Mouse (Mus musculus): ENCODE measurements around the gene Gm49661. TPM values are rescaled to one million over a fixed set of nuclear protein-coding genes. Genes with fewer than 3 reads are reported as not detected.
A peak's percentile ranks its signal among the peaks of the same experiment; 100 is the strongest.

Gm49661 gene
- polyA plus RNA-seq, 1 experiment from 2014 or later: not detected

GRCm38 (mm10) chr8:84963952-84964351, 5.3 kb downstream of the Gm49661 start:
- H3K4me2 ChIP-seq (ENCODE audit: low read depth): no peak overlapping the region
- H3K4me1 ChIP-seq (ENCODE audit: control insufficient read depth, insufficient read depth, low read length): peaks cover 8% of the 10 kb centered on the region
- no peaks in the 10 kb centered on the region for H3K36me3 ChIP-seq (ENCODE audit: control insufficient read depth, insufficient read depth, low read length)
- WGBS: 92% methylated on average over 4 of the region's 4 CpGs
- no peak for DNase-seq (ENCODE audit: low spot score)
- H3K4me3 ChIP-seq (ENCODE audit: low read depth, low read length): no peak overlapping the region
- no peak overlapping the region for H3K9ac ChIP-seq (ENCODE audit: low read length)
- ATAC-seq (ENCODE audit: insufficient read depth, low FRiP score, low TSS enrichment): no peak
- no peaks in the 10 kb centered on the region for H3K27me3 ChIP-seq (ENCODE audit: control insufficient read depth, insufficient read depth, low read length)
- no peak overlapping the region for H3K27ac ChIP-seq (ENCODE audit: low read depth, low read length)
- no peaks in the 10 kb centered on the region for H3K9me3 ChIP-seq (ENCODE audit: control insufficient read depth, low read length)

GRCm38 (mm10) chr8:84959811-84960210, 9.4 kb downstream of the Gm49661 start:
- ATAC-seq (ENCODE audit: insufficient read depth, low FRiP score, low TSS enrichment): no peak
- Histone ChIP-seq H3K36me3 (ENCODE audit: control insufficient read depth, insufficient read depth, low read length) (no peaks in the 10 kb centered on the region), H3K9me3 (ENCODE audit: control insufficient read depth, low read length) (no peaks in the 10 kb centered on the region), H3K9ac (ENCODE audit: low read length) (no peak overlapping the region), H3K4me1 (ENCODE audit: control insufficient read depth, insufficient read depth, low read length) (peaks cover under 1% of the 10 kb centered on the region), H3K27ac (ENCODE audit: low read depth, low read length) (no peak overlapping the region), H3K4me3 (ENCODE audit: low read depth, low read length) (no peak overlapping the region), H3K4me2 (ENCODE audit: low read depth) (no peak overlapping the region), H3K27me3 (ENCODE audit: control insufficient read depth, insufficient read depth, low read length) (no peaks in the 10 kb centered on the region)
- 97% methylated on average over 7 of the region's 7 CpGs for WGBS
- no peak for DNase-seq (ENCODE audit: low spot score)

GRCm38 (mm10) chr8:84956768-84957167, 12.5 kb downstream of the Gm49661 start:
- H3K9ac ChIP-seq (ENCODE audit: low read length): no peak overlapping the region
- H3K9me3 ChIP-seq (ENCODE audit: control insufficient read depth, low read length): no peaks in the 10 kb centered on the region
- WGBS: 53% methylated on average over 2 of the region's 2 CpGs
- no peaks in the 10 kb centered on the region for H3K36me3 ChIP-seq (ENCODE audit: control insufficient read depth, insufficient read depth, low read length)
- no peaks in the 10 kb centered on the region for H3K4me1 ChIP-seq (ENCODE audit: control insufficient read depth, insufficient read depth, low read length)
- DNase-seq (ENCODE audit: low spot score): peak; percentile 74
- H3K27ac ChIP-seq (ENCODE audit: low read depth, low read length): no peak overlapping the region
- ATAC-seq (ENCODE audit: insufficient read depth, low FRiP score, low TSS enrichment): no peak
- H3K27me3 ChIP-seq (ENCODE audit: control insufficient read depth, insufficient read depth, low read length): 0 out of 2 replicates have a peak, but pooled peaks cover 4% of the 10 kb centered on the region
- H3K4me2 ChIP-seq (ENCODE audit: low read depth): no peak overlapping the region
- no peak overlapping the region for H3K4me3 ChIP-seq (ENCODE audit: low read depth, low read length)

- Histone ChIP-seq H3K4me1 (ENCODE audit: control insufficient read depth, insufficient read depth, low read length) (no peaks in the 10 kb centered on the region), H3K9ac (ENCODE audit: low read length) (no peak overlapping the region), H3K36me3 (ENCODE audit: control insufficient read depth, insufficient read depth, low read length) (no peaks in the 10 kb centered on the region), H3K9me3 (ENCODE audit: control insufficient read depth, low read length) (no peaks in the 10 kb centered on the region), H3K4me2 (ENCODE audit: low read depth) (no peak overlapping the region), H3K27ac (ENCODE audit: low read depth, low read length) (no peak overlapping the region), H3K27me3 (ENCODE audit: control insufficient read depth, insufficient read depth, low read length) (peaks cover 25% of the 10 kb centered on the region), H3K4me3 (ENCODE audit: low read depth, low read length) (no peak overlapping the region)
- DNase-seq (ENCODE audit: low spot score): no peak
- WGBS: 8% methylated on average over 18 of the region's 18 CpGs
- ATAC-seq (ENCODE audit: insufficient read depth, low FRiP score, low TSS enrichment): no peak
Measured at GRCm38 (mm10) chr8:84952612-84953255, 16.5 kb downstream of the Gm49661 start.

- Histone ChIP-seq H3K9ac (ENCODE audit: low read length) (no peak overlapping the region), H3K4me1 (ENCODE audit: control insufficient read depth, insufficient read depth, low read length) (peaks cover 6% of the 10 kb centered on the region; the same call in 1 of the 2 replicates), H3K27me3 (ENCODE audit: control insufficient read depth, insufficient read depth, low read length) (peaks cover 51% of the 10 kb centered on the region), H3K9me3 (ENCODE audit: control insufficient read depth, low read length) (no peaks in the 10 kb centered on the region), H3K27ac (ENCODE audit: low read depth, low read length) (no peak overlapping the region), H3K36me3 (ENCODE audit: control insufficient read depth, insufficient read depth, low read length) (no peaks in the 10 kb centered on the region), H3K4me2 (ENCODE audit: low read depth) (no peak overlapping the region), H3K4me3 (ENCODE audit: low read depth, low read length) (no peak overlapping the region)
- WGBS: 20% methylated on average over 12 of the region's 12 CpGs
- ATAC-seq (ENCODE audit: insufficient read depth, low FRiP score, low TSS enrichment): no peak
- no peak for DNase-seq (ENCODE audit: low spot score)
Measured at GRCm38 (mm10) chr8:84949753-84950152, 19.5 kb downstream of the Gm49661 start.

- no peak overlapping the region for H3K4me2 ChIP-seq (ENCODE audit: low read depth)
- ATAC-seq (ENCODE audit: insufficient read depth, low FRiP score, low TSS enrichment): no peak; the same call in 1 of the 2 replicates
- H3K9ac ChIP-seq (ENCODE audit: low read length): no peak overlapping the region
- peak; percentile 63 for DNase-seq (ENCODE audit: low spot score)
- peaks cover 67% of the 10 kb centered on the region for H3K27me3 ChIP-seq (ENCODE audit: control insufficient read depth, insufficient read depth, low read length)
- no peak overlapping the region for H3K4me3 ChIP-seq (ENCODE audit: low read depth, low read length)
- no peak overlapping the region for H3K27ac ChIP-seq (ENCODE audit: low read depth, low read length)
- H3K9me3 ChIP-seq (ENCODE audit: control insufficient read depth, low read length): no peaks in the 10 kb centered on the region
- 16% methylated on average over 9 of the region's 9 CpGs for WGBS
- H3K4me1 ChIP-seq (ENCODE audit: control insufficient read depth, insufficient read depth, low read length): peaks cover 8% of the 10 kb centered on the region; the same call in 1 of the 2 replicates
- H3K36me3 ChIP-seq (ENCODE audit: control insufficient read depth, insufficient read depth, low read length): no peaks in the 10 kb centered on the region
Measured at GRCm38 (mm10) chr8:84947241-84947545, 22.0 kb downstream of the Gm49661 start.

- peak within 1 kb of the TSS; percentile 56 for H3K4me3 ChIP-seq (ENCODE audit: low read depth, low read length)
- peak within 1 kb of the TSS; percentile 93 for H3K4me2 ChIP-seq (ENCODE audit: low read depth)
- no peaks in the 10 kb centered on the region for H3K9me3 ChIP-seq (ENCODE audit: control insufficient read depth, low read length)
- peaks cover 62% of the 10 kb centered on the region for H3K27me3 ChIP-seq (ENCODE audit: control insufficient read depth, insufficient read depth, low read length)
- H3K9ac ChIP-seq (ENCODE audit: low read length): peak within 1 kb of the TSS; percentile 57
- H3K4me1 ChIP-seq (ENCODE audit: control insufficient read depth, insufficient read depth, low read length): peaks cover 8% of the 10 kb centered on the region; the same call in 1 of the 2 replicates
- WGBS: 9% methylated on average over 17 of the region's 17 CpGs
- H3K36me3 ChIP-seq (ENCODE audit: control insufficient read depth, insufficient read depth, low read length): no peaks in the 10 kb centered on the region
- no peak for ATAC-seq (ENCODE audit: insufficient read depth, low FRiP score, low TSS enrichment)
- DNase-seq (ENCODE audit: low spot score): peak; percentile 40
- H3K27ac ChIP-seq (ENCODE audit: low read depth, low read length): no peak within 1 kb of the TSS
Measured at GRCm38 (mm10) chr8:84946528-84947240, 22.5 kb downstream of the Gm49661 start, which contains the start of gene Rtbdn. Rtbdn (plus strand) TSS chr8:84946991.

- H3K36me3 ChIP-seq (ENCODE audit: control insufficient read depth, insufficient read depth, low read length): no peaks in the 10 kb centered on the region
- DNase-seq (ENCODE audit: low spot score): peak; percentile 80
- peak overlapping the region; percentile 56 for H3K4me3 ChIP-seq (ENCODE audit: low read depth, low read length)
- H3K27me3 ChIP-seq (ENCODE audit: control insufficient read depth, insufficient read depth, low read length): peaks cover 60% of the 10 kb centered on the region
- no peak overlapping the region for H3K27ac ChIP-seq (ENCODE audit: low read depth, low read length)
- H3K9me3 ChIP-seq (ENCODE audit: control insufficient read depth, low read length): no peaks in the 10 kb centered on the region
- peak overlapping the region; percentile 57 for H3K9ac ChIP-seq (ENCODE audit: low read length)
- WGBS: 1% methylated on average over 38 of the region's 67 CpGs
- H3K4me1 ChIP-seq (ENCODE audit: control insufficient read depth, insufficient read depth, low read length): peaks cover 8% of the 10 kb centered on the region; the same call in 1 of the 2 replicates
- ATAC-seq (ENCODE audit: insufficient read depth, low FRiP score, low TSS enrichment): peak; percentile 56
- peak overlapping the region; percentile 93 for H3K4me2 ChIP-seq (ENCODE audit: low read depth)
Measured at GRCm38 (mm10) chr8:84945633-84946527, 23.4 kb downstream of the Gm49661 start.
